Mouse (Mus musculus) spleen, adult 2 months (tissue): ENCODE measurements around the gene Nlrp6. TPM values are rescaled to one million over a fixed set of nuclear protein-coding genes. Genes with fewer than 3 reads are reported as not detected.

Experiments
- DNase-seq, 2 experiments: peaks; one replicate each; pipeline versions ENCODE4 v3.0.0 to v3.0.0-alpha.2; 2012 to 2021; ENCODE audit warnings: low spot score in 2 of 2, low read depth in 1 of 2
- H3K27ac ChIP-seq: fragments of 200-500 bp; 2 replicates; pipeline ENCODE4 v1.5.1; 2012; ENCODE audit warnings: low read length, inconsistent platforms; ENCODE audit not compliant: insufficient read depth
- H3K27me3 ChIP-seq: fragments of 200-500 bp; 2 replicates; pipeline ENCODE4 v1.6.1; 2012; ENCODE audit warnings: mild to moderate bottlenecking, moderate library complexity, low read length, inconsistent platforms; ENCODE audit not compliant: control insufficient read depth, insufficient read depth
- H3K36me3 ChIP-seq: fragments of 200-500 bp; 2 replicates; pipeline ENCODE4 v1.6.1; 2012; ENCODE audit warnings: mild to moderate bottlenecking, low read length, inconsistent platforms; ENCODE audit not compliant: control insufficient read depth, insufficient read depth
- H3K4me1 ChIP-seq: fragments of 200-500 bp; 2 replicates; pipeline ENCODE4 v1.6.1; 2011; ENCODE audit warnings: inconsistent platforms; ENCODE audit not compliant: control insufficient read depth, insufficient read depth, insufficient read length
- H3K4me3 ChIP-seq: fragments of 200-500 bp; 2 replicates; pipeline ENCODE4 v1.5.1; 2011; ENCODE audit warnings: mild to moderate bottlenecking, inconsistent platforms; ENCODE audit not compliant: insufficient read depth, insufficient read length; ENCODE audit errors: extremely low read depth
- CTCF ChIP-seq: fragments of 200-500 bp; IDR thresholded peaks from 2 replicates; pipeline ENCODE4 v1.5.1; 2011; ENCODE audit warnings: mild to moderate bottlenecking, inconsistent platforms; ENCODE audit not compliant: insufficient read depth, insufficient read length, insufficient replicate concordance; ENCODE audit errors: extremely low read depth
- POLR2A ChIP-seq: fragments of 200-500 bp; IDR thresholded peaks from 2 replicates; pipeline ENCODE4 v1.6.1; 2011; ENCODE audit warnings: low read depth, low read length, inconsistent platforms
- WGBS: fragments of 180-500 bp; shearing (Covaris S2); methylation state at CpG from one replicate; pipeline ENCODE4 v1.1.7; 2018; 5-methylcytosine and 5-hydroxymethylcytosine counted together
- polyA plus RNA-seq: library from polyadenylated mRNA; depleted of rRNA; stranded (reverse); fragments of >200 nt; gene quantifications from 2 replicates; pipeline ENCODE4 v1.2.3, GENCODE M21; 2012

Nlrp6 gene
- polyA plus RNA-seq, 1 experiment: 0.12 TPM

GRCm38 (mm10) chr7:140953133-140953532 lies 32.4 kb downstream of the Nlrp6 start:
- Histone ChIP-seq H3K27ac (peak overlapping the region; percentile 21; the same call in 1 of the 2 replicates), H3K27me3 (no peaks in the 10 kb centered on the region), H3K4me3 (no peak overlapping the region), H3K36me3 (no peaks in the 10 kb centered on the region), H3K4me1 (peaks cover 20% of the 10 kb centered on the region; the same call in 1 of the 2 replicates)
- DNase-seq: no peak
- no peak for TF ChIP-seq POLR2A
- no peak for TF ChIP-seq CTCF
- WGBS: 63% methylated on average over 11 of the region's 11 CpGs

- TF ChIP-seq POLR2A: no peak; the same call in 1 of the 2 replicates
- TF ChIP-seq CTCF: no peak
- Histone ChIP-seq H3K4me3 (peak overlapping the region; percentile 43; the same call in 1 of the 2 replicates), H3K27ac (peak overlapping the region; percentile 64), H3K27me3 (no peaks in the 10 kb centered on the region), H3K36me3 (no peaks in the 10 kb centered on the region), H3K4me1 (peaks cover 20% of the 10 kb centered on the region; the same call in 1 of the 2 replicates)
- peak in 1 of 2 experiments; percentile 36 for DNase-seq
- WGBS: 20% methylated on average over 15 of the region's 15 CpGs
Observed at GRCm38 (mm10) chr7:140953800-140954732, 33.4 kb downstream of the Nlrp6 start.

DNA sequence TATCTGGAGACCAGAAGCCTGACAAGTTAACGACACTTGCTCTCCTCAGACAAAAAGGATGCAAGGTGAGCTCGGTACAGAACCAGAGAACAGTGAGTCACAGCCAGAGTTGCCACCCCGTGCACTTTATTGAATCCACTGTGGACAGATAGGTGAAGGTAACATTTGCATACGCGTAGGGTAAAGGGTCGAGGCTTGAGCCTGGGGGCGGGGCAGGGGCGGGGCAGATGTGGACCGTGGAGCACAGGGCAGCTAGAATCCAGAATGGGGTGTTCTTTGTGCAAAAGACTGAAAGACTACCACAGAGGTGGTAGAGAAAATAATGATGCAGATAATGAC lies 34.0 kb downstream of the Nlrp6 start:
- 17% methylated on average over 9 of the region's 9 CpGs for WGBS
- Histone ChIP-seq H3K4me1 (peaks cover 20% of the 10 kb centered on the region; the same call in 1 of the 2 replicates), H3K36me3 (no peaks in the 10 kb centered on the region), H3K27me3 (no peaks in the 10 kb centered on the region), H3K4me3 (peak overlapping the region; percentile 43; the same call in 1 of the 2 replicates), H3K27ac (peak overlapping the region; percentile 66)
- no peak for TF ChIP-seq CTCF
- TF ChIP-seq POLR2A: no peak
- DNase-seq: no peak

- H3K27ac ChIP-seq: peak overlapping the region; percentile 66
- H3K36me3 ChIP-seq: no peaks in the 10 kb centered on the region
- H3K27me3 ChIP-seq: no peaks in the 10 kb centered on the region
- H3K4me3 ChIP-seq: peak overlapping the region; percentile 36; the same call in 1 of the 2 replicates
- DNase-seq: no peak
- TF ChIP-seq CTCF (no peak), POLR2A (no peak)
- WGBS: 6% methylated on average over 17 of the region's 17 CpGs
- peaks cover 20% of the 10 kb centered on the region; the same call in 1 of the 2 replicates for H3K4me1 ChIP-seq
Observed at GRCm38 (mm10) chr7:140955342-140955741, 34.6 kb downstream of the Nlrp6 start.

DNA sequence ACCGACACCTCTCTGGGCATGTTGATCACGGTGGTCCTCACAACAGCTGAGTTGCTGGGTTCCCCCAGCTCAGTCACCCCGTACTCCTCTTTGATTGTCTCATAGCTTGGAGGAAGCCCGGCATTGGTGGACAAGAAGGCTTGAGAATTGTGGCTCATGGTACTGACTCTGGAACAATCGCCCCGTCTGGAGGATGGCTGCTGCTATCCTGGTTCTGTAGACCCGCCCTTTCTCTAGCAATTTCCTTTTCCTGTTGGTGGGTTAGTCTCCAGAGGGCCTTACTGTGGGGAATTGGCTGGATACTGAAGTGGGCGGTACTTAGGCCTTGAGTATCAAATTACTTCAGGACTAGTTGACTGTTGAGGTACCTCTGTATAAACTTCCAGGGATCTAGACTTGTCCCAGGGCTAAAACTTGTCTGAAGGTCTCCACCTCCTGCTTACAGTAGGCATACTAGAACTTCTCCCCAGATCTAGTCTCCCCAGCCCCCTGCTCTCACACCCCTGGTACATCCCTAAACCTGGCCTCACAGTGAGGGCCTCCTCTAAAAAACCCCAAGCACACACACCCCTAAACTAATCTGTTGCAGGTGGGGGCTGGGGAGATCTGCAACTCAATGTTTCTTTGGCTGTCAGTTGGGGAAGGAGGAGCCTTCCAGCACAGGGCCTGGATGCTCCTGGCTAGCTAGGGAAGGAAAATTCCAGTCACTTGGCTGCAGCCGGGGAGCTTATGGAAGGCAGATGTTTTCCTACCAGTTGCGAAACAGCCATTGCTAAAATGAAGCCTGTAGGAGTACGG lies 35.3 kb downstream of the Nlrp6 start, which contains the start of the genes Gm45717 and Ifitm2:
Gene Gm45717 (minus strand): TSS at position 180 of the 798 bp plus-strand sequence.
Gene Ifitm2 (minus strand): TSS at position 230 of the 798 bp plus-strand sequence.
- Histone ChIP-seq H3K4me1 (peaks cover 20% of the 10 kb centered on the region; the same call in 1 of the 2 replicates), H3K36me3 (no peaks in the 10 kb centered on the region), H3K27ac (peak within 1 kb of the TSS; percentile 66), H3K4me3 (peak within 1 kb of the TSS; percentile 43; the same call in 1 of the 2 replicates), H3K27me3 (no peaks in the 10 kb centered on the region)
- 26% methylated on average over 11 of the region's 11 CpGs for whole genome bisulfite sequencing
- TF ChIP-seq POLR2A: no peak
- no peak for TF ChIP-seq CTCF
- DNase-seq: no peak

DNA sequence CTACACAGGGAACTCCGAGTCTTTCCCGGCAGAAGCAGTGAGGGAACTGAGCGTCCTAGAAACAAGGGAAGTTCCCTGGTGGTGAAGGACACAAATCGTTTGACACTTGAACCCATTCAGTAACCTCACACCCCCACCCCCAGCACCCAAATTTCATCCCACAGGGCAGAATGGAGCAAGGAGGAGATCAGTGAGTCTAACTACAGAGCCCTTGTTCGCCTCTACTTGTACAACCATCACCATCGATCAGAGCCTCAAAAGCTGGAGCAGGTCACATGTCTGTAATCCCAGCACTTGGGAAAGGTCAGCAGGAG lies 35.8 kb downstream of the Nlrp6 start:
- 64% methylated on average over 6 of the region's 6 CpGs for WGBS

More for the DNA sequence above, 35.8 kb downstream of the Nlrp6 start:
- DNase-seq: no peak
- Histone ChIP-seq H3K27me3 (no peaks in the 10 kb centered on the region), H3K27ac (peak overlapping the region; percentile 66), H3K36me3 (no peaks in the 10 kb centered on the region), H3K4me1 (peaks cover 20% of the 10 kb centered on the region; the same call in 1 of the 2 replicates), H3K4me3 (no peak overlapping the region)
- TF ChIP-seq POLR2A (no peak), CTCF (no peak)
